Mouse (Mus musculus) ES-E14 (cell line): Measurements from ENCODE around the gene Sgk2.
"Not testable (repeated sequence)": the region's sequence is repeated elsewhere in the genome, so short reads cannot be mapped to it uniquely, and the experiment has no call there.

Source experiments
- CHD2 ChIP-seq: IDR thresholded peaks from 2 replicates; pipeline ENCODE4 v1.6.1; 2014; ENCODE audit warnings: mild to moderate bottlenecking, low read depth, low read length, inconsistent platforms
- HCFC1 ChIP-seq: IDR thresholded peaks from 2 replicates; pipeline ENCODE4 v1.6.1; 2012; ENCODE audit warnings: low read length, inconsistent platforms, borderline replicate concordance; ENCODE audit not compliant: insufficient read depth
- MAFK ChIP-seq: IDR thresholded peaks from 2 replicates; pipeline ENCODE4 v1.6.1; 2014; ENCODE audit warnings: mild to moderate bottlenecking, low read depth, low read length, inconsistent platforms; ENCODE audit not compliant: insufficient read depth

DNA sequence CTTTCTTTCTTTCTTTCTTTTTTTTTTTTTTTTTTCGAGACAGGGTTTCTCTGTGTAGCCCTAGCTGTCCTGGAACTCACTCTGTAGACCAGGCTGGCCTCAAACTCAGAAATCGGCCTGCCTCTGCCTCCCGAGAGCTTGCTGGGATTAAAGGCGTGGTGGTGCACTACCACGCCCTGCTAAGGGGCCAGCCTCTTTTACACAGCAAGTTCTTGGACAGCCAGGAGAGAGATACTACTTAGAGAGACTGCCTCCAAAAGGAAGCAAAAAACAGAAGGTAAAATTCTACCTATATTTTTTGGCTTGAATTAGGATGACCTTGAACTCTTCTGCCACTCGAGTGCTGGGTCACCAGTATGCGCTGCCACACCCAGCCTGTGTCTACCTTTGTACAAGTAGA lies 71.9 kb downstream of the Sgk2 start:
- TF ChIP-seq CHD2, HCFC1, MAFK: not testable (repeated sequence)
